Mouse (Mus musculus) CD4-positive helper T cell, adult 2 months (primary cell): ENCODE results near the gene Myh7.
"Not testable (repeated sequence)": the region's sequence is repeated elsewhere in the genome, so short reads cannot be mapped to it uniquely, and the experiment has no call there.

Source experiments
- DNase-seq: peaks from one replicate; pipeline ENCODE4 v3.0.0-alpha.2; 2012; ENCODE audit warnings: low read depth, missing footprints, low spot score

The Myh7 gene

GRCm38 (mm10) chr14:54994136-54994868 is at the start of gene Myh7:
Gene Myh7, minus strand, starts transcription at chr14:54994626.
- DNase-seq: no peak

- not testable (repeated sequence) for DNase-seq
These were observed 49.3 kb upstream of the Myh7 start for GRCm38 (mm10) chr14:55043694-55044093.

- no peak for DNase-seq
These were observed 38.3 kb upstream of the Myh7 start for GRCm38 (mm10) chr14:55032695-55033225.

- DNase-seq: peak; percentile 48
These were observed 34.7 kb upstream of the Myh7 start for GRCm38 (mm10) chr14:55029034-55029698.

- DNase-seq: no peak
These were observed 34.0 kb upstream of the Myh7 start for GRCm38 (mm10) chr14:55028333-55028835.

GRCm38 (mm10) chr14:55027653-55028052 is 33.2 kb upstream of the Myh7 start:
- no peak for DNase-seq

GRCm38 (mm10) chr14:55027251-55027650 is 32.8 kb upstream of the Myh7 start:
- no peak for DNase-seq

- DNase-seq: peak; percentile 26
These were observed 31.1 kb upstream of the Myh7 start for GRCm38 (mm10) chr14:55025527-55025926.

- peak; percentile 56 for DNase-seq
These were observed 29.8 kb upstream of the Myh7 start for GRCm38 (mm10) chr14:55024236-55024635.

- no peak for DNase-seq
These were observed 28.6 kb upstream of the Myh7 start for GRCm38 (mm10) chr14:55023011-55023410.

GRCm38 (mm10) chr14:55020394-55020793 is 26.0 kb upstream of the Myh7 start:
- no peak for DNase-seq

GRCm38 (mm10) chr14:55016876-55017275 is 22.4 kb upstream of the Myh7 start:
- no peak for DNase-seq

- no peak for DNase-seq
These were observed 21.3 kb upstream of the Myh7 start for GRCm38 (mm10) chr14:55015767-55016111.

- DNase-seq: peak; percentile 99
These were observed 20.8 kb upstream of the Myh7 start, which contains the start of gene Ngdn for GRCm38 (mm10) chr14:55014991-55015766. Gene Ngdn, plus strand, starts transcription at chr14:55015454.

GRCm38 (mm10) chr14:55014591-55014990 is 20.2 kb upstream of the Myh7 start:
- no peak for DNase-seq

GRCm38 (mm10) chr14:55011116-55011515 is 16.7 kb upstream of the Myh7 start:
- DNase-seq: peak; percentile 26

- no peak for DNase-seq
These were observed 14.0 kb upstream of the Myh7 start for GRCm38 (mm10) chr14:55008417-55008816.

GRCm38 (mm10) chr14:55007120-55007908 is 12.9 kb upstream of the Myh7 start:
- no peak for DNase-seq

GRCm38 (mm10) chr14:55006541-55006940 is 12.1 kb upstream of the Myh7 start:
- no peak for DNase-seq

GRCm38 (mm10) chr14:55005967-55006366 is 11.5 kb upstream of the Myh7 start:
- no peak for DNase-seq

GRCm38 (mm10) chr14:55005506-55005905 is 11.1 kb upstream of the Myh7 start:
- DNase-seq: no peak
